Mouse (Mus musculus) olfactory bulb, adult 2 months (tissue): ENCODE data around the gene Noxo1.

Experiments
- CTCF ChIP-seq: fragments of 200-500 bp; IDR thresholded peaks from 2 replicates; pipeline ENCODE4 v1.5.1; 2012; ENCODE audit warnings: low read depth, mild to moderate bottlenecking, low read length, moderate library complexity; ENCODE audit not compliant: insufficient read depth
- POLR2A ChIP-seq: fragments of 200-500 bp; IDR thresholded peaks from 2 replicates; pipeline ENCODE4 v1.6.1; 2012; ENCODE audit warnings: mild to moderate bottlenecking, low read depth, low read length, moderate library complexity; ENCODE audit not compliant: insufficient read depth

DNA sequence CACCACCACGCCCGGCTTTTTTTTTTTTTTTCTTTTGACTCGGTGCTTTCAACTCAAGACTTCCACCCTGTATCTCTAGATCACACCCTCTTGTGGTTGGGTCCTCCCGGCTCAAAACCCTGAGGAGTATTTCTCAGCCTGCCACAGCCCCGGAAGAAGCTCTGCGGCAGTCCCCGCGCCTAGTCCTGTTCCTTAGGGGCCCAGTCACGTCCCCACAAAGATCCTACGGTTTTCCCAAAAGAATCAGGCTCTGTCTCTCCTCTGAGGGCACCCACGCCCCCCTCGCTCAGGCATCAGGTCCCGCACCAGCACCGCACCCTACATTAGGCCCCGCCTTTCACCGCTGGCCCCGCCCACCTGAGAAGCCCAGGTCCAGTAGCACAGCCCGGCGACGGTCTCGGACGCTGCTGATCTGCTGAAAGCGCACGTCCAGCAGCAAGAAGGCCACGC is 8.9 kb upstream of the Noxo1 start:
- TF ChIP-seq CTCF (no peak), POLR2A (no peak)
